Mouse (Mus musculus) natural killer cell, adult 2 months (primary cell): ENCODE measurements around the gene Cep70.

Experiments used
- DNase-seq, 2 experiments: peaks; one replicate each; pipeline ENCODE4 v3.0.0; 2022; ENCODE audit warnings: low spot score in 2 of 2

The Cep70 gene

GRCm38 (mm10) chr9:99319343-99319951 is 76.3 kb downstream of the Cep70 start:
- no peak for DNase-seq

- no peak for DNase-seq
These were observed 76.8 kb downstream of the Cep70 start for GRCm38 (mm10) chr9:99320006-99320405.

- DNase-seq = no peak
These were observed 82.2 kb downstream of the Cep70 start for GRCm38 (mm10) chr9:99325208-99325929.

GRCm38 (mm10) chr9:99325961-99326360 is 82.8 kb downstream of the Cep70 start:
- DNase-seq = no peak

GRCm38 (mm10) chr9:99326881-99327280 is 83.7 kb downstream of the Cep70 start:
- no peak for DNase-seq

- DNase-seq = no peak
These were observed 93.4 kb downstream of the Cep70 start for GRCm38 (mm10) chr9:99336538-99336937.

GRCm38 (mm10) chr9:99338293-99338692 is 95.1 kb downstream of the Cep70 start:
- no peak for DNase-seq

GRCm38 (mm10) chr9:99339182-99339581 is 96.0 kb downstream of the Cep70 start:
- no peak for DNase-seq

- DNase-seq = no peak
These were observed 97.0 kb downstream of the Cep70 start for GRCm38 (mm10) chr9:99340126-99340525.

GRCm38 (mm10) chr9:99341600-99341999 is 98.4 kb downstream of the Cep70 start:
- DNase-seq = no peak

- no peak for DNase-seq
These were observed 102.2 kb downstream of the Cep70 start for GRCm38 (mm10) chr9:99345351-99345792.
